Mouse (Mus musculus) midbrain, embryonic 11.5 days (tissue): ENCODE measurements at regions not wholly inside any gene's neighbourhood (a gene's known extent, or its start where the extent isn't known, plus 50 kb on each side); places are given as distances from the start of the nearest gene placed in this dataset.
"Not testable (repeated sequence)": the region's sequence is repeated elsewhere in the genome, so short reads cannot be mapped to it uniquely, and the experiment has no call there.

Source experiments
- ATAC-seq: fragments of 200-750 bp; cut with Nextera tagmentation; 2 replicates; pipeline ENCODE4 v1.8.0; 2017; ENCODE audit warnings: moderate TSS enrichment, moderate library complexity; ENCODE audit not compliant: low FRiP score
- DNase-seq: peaks from one replicate; pipeline ENCODE4 v3.0.0; 2015; ENCODE audit warnings: low spot score; ENCODE audit errors: missing footprints
- H3K27ac ChIP-seq: fragments of 300-500 bp; sonication (generic); 2 replicates; pipeline ENCODE4 v1.5.1; 2014; ENCODE audit warnings: low read depth, low read length
- H3K27me3 ChIP-seq: fragments of 300-500 bp; sonication (generic); 2 replicates; pipeline ENCODE4 v1.6.1; 2014; ENCODE audit warnings: mild to moderate bottlenecking, low read length, moderate library complexity, mixed read lengths; ENCODE audit not compliant: control insufficient read depth, insufficient read depth
- H3K36me3 ChIP-seq: fragments of 300-500 bp; sonication (generic); 2 replicates; pipeline ENCODE4 v1.6.1; 2014; ENCODE audit warnings: mild to moderate bottlenecking, low read length, moderate library complexity, mixed read lengths; ENCODE audit not compliant: control insufficient read depth, insufficient read depth
- H3K4me1 ChIP-seq: fragments of 300-500 bp; sonication (generic); 2 replicates; pipeline ENCODE4 v1.6.1; 2014; ENCODE audit warnings: low read length; ENCODE audit not compliant: control insufficient read depth, insufficient read depth
- H3K4me2 ChIP-seq: fragments of 300-500 bp; sonication (generic); 2 replicates; pipeline ENCODE4 v1.6.1; 2014; ENCODE audit warnings: mild to moderate bottlenecking, moderate library complexity
- H3K4me3 ChIP-seq: fragments of 300-500 bp; sonication (generic); 2 replicates; pipeline ENCODE4 v1.5.1; 2014; ENCODE audit warnings: low read depth, low read length
- H3K9ac ChIP-seq: fragments of 300-500 bp; sonication (generic); 2 replicates; pipeline ENCODE4 v1.6.1; 2014; ENCODE audit warnings: low read length
- H3K9me3 ChIP-seq: fragments of 300-500 bp; sonication (generic); 2 replicates; pipeline ENCODE4 v1.6.1; 2016; ENCODE audit warnings: low read length; ENCODE audit not compliant: control insufficient read depth
- WGBS: fragments of 180-500 bp; shearing (Covaris S2); extraction: QIAGEN DNeasy Blood & Tissue Kit; methylation state at CpG from one replicate; pipeline ENCODE4 v1.1.7; 2014; 5-methylcytosine and 5-hydroxymethylcytosine counted together

GRCm38 (mm10) chr10:15263337-15263736 lies 545.3 kb upstream of the Gje1 start:
- not testable (repeated sequence) for H3K4me2 ChIP-seq, DNase-seq, H3K36me3 ChIP-seq, H3K9me3 ChIP-seq, H3K9ac ChIP-seq, H3K27me3 ChIP-seq, H3K27ac ChIP-seq, H3K4me1 ChIP-seq, ATAC-seq, H3K4me3 ChIP-seq
- 60% methylated on average over 1 of the region's 1 CpGs for WGBS

- WGBS = 91% methylated on average over 7 of the region's 7 CpGs
- H3K36me3 ChIP-seq, H3K27ac ChIP-seq, H3K27me3 ChIP-seq, H3K4me3 ChIP-seq, DNase-seq, ATAC-seq, H3K4me2 ChIP-seq, H3K9ac ChIP-seq, H3K4me1 ChIP-seq, H3K9me3 ChIP-seq: not testable (repeated sequence)
Measured at GRCm38 (mm10) chr10:15262282-15262681, 544.3 kb upstream of the Gje1 start.

- ATAC-seq (no peak), DNase-seq (no peak)
- no peak overlapping the region for H3K4me3 ChIP-seq
- H3K27ac ChIP-seq = no peak overlapping the region
- no peaks in the 10 kb centered on the region for H3K36me3 ChIP-seq
- no peaks in the 10 kb centered on the region for H3K9me3 ChIP-seq
- no peaks in the 10 kb centered on the region for H3K27me3 ChIP-seq
- no peak overlapping the region for H3K9ac ChIP-seq
- no peak overlapping the region for H3K4me2 ChIP-seq
- 89% methylated on average over 2 of the region's 2 CpGs for WGBS
- no peaks in the 10 kb centered on the region for H3K4me1 ChIP-seq
Measured at GRCm38 (mm10) chr10:15249402-15250086, 531.5 kb upstream of the Gje1 start.

- no peak for DNase-seq
- no peaks in the 10 kb centered on the region for H3K36me3 ChIP-seq
- no peak overlapping the region for H3K27ac ChIP-seq
- H3K4me3 ChIP-seq = no peak overlapping the region
- no peaks in the 10 kb centered on the region for H3K27me3 ChIP-seq
- no peak for ATAC-seq
- H3K4me1 ChIP-seq = no peaks in the 10 kb centered on the region
- whole genome bisulfite sequencing = 87% methylated on average over 3 of the region's 3 CpGs
- no peak overlapping the region for H3K9ac ChIP-seq
- H3K9me3 ChIP-seq = no peaks in the 10 kb centered on the region
- no peak overlapping the region for H3K4me2 ChIP-seq
Measured at GRCm38 (mm10) chr10:15248899-15249298, 530.9 kb upstream of the Gje1 start.

GRCm38 (mm10) chr10:15244376-15245262 lies 526.6 kb upstream of the Gje1 start:
- ATAC-seq (no peak), DNase-seq (no peak)
- Histone ChIP-seq H3K4me2 (no peak overlapping the region), H3K4me3 (no peak overlapping the region), H3K36me3 (no peaks in the 10 kb centered on the region), H3K27me3 (no peaks in the 10 kb centered on the region), H3K4me1 (no peaks in the 10 kb centered on the region), H3K9ac (no peak overlapping the region), H3K27ac (no peak overlapping the region), H3K9me3 (no peaks in the 10 kb centered on the region)
- WGBS = 83% methylated on average over 6 of the region's 6 CpGs

- DNase-seq (no peak), ATAC-seq (no peak)
- H3K9ac ChIP-seq = no peak overlapping the region
- H3K9me3 ChIP-seq = no peaks in the 10 kb centered on the region
- H3K4me2 ChIP-seq = no peak overlapping the region
- H3K4me3 ChIP-seq = no peak overlapping the region
- 77% methylated on average over 2 of the region's 2 CpGs for WGBS
- no peaks in the 10 kb centered on the region for H3K4me1 ChIP-seq
- H3K27ac ChIP-seq = no peak overlapping the region
- H3K36me3 ChIP-seq = no peaks in the 10 kb centered on the region
- H3K27me3 ChIP-seq = no peaks in the 10 kb centered on the region
Measured at GRCm38 (mm10) chr10:15243460-15243859, 525.4 kb upstream of the Gje1 start.

- no peak for DNase-seq
- no peaks in the 10 kb centered on the region for H3K9me3 ChIP-seq
- no peak overlapping the region for H3K4me3 ChIP-seq
- H3K27me3 ChIP-seq = no peaks in the 10 kb centered on the region
- H3K9ac ChIP-seq = no peak overlapping the region
- H3K27ac ChIP-seq = no peak overlapping the region
- no peak overlapping the region for H3K4me2 ChIP-seq
- ATAC-seq = no peak
- H3K4me1 ChIP-seq = no peaks in the 10 kb centered on the region
- no peaks in the 10 kb centered on the region for H3K36me3 ChIP-seq
- WGBS = 87% methylated on average over 3 of the region's 3 CpGs
Measured at GRCm38 (mm10) chr10:15218883-15219282, 500.9 kb upstream of the Gje1 start.

GRCm38 (mm10) chr10:15179585-15179984 lies 461.6 kb upstream of the Gje1 start:
- Histone ChIP-seq H3K4me1 (no peaks in the 10 kb centered on the region), H3K9me3 (no peaks in the 10 kb centered on the region), H3K36me3 (no peaks in the 10 kb centered on the region), H3K4me3 (no peak overlapping the region), H3K27me3 (no peaks in the 10 kb centered on the region), H3K9ac (no peak overlapping the region), H3K27ac (no peak overlapping the region), H3K4me2 (no peak overlapping the region)
- no peak for DNase-seq
- WGBS = 97% methylated on average over 6 of the region's 6 CpGs
- ATAC-seq = no peak

- no peaks in the 10 kb centered on the region for H3K36me3 ChIP-seq
- ATAC-seq = no peak
- H3K9me3 ChIP-seq = no peaks in the 10 kb centered on the region
- H3K27ac ChIP-seq = no peak overlapping the region
- H3K9ac ChIP-seq = no peak overlapping the region
- DNase-seq = no peak
- WGBS = 78% methylated on average over 1 of the region's 1 CpGs
- H3K4me2 ChIP-seq = no peak overlapping the region
- no peaks in the 10 kb centered on the region for H3K27me3 ChIP-seq
- no peak overlapping the region for H3K4me3 ChIP-seq
- no peaks in the 10 kb centered on the region for H3K4me1 ChIP-seq
Measured at GRCm38 (mm10) chr10:15174421-15174820, 456.4 kb upstream of the Gje1 start.
